Mouse (Mus musculus) lung, embryonic 14.5 days (tissue): ENCODE measurements around the gene Tmem183a. TPM values are rescaled to one million over a fixed set of nuclear protein-coding genes. Genes with fewer than 3 reads are reported as not detected.

Experiments used
- ATAC-seq: fragments of 200-750 bp; cut with Nextera tagmentation; 2 replicates; pipeline ENCODE4 v1.8.0; 2017; ENCODE audit warnings: mild to moderate bottlenecking, moderate TSS enrichment, moderate library complexity; ENCODE audit not compliant: insufficient read depth
- DNase-seq: peaks from one replicate; pipeline ENCODE4 v3.0.0-alpha.2; 2015
- H3K27ac ChIP-seq: fragments of 300-500 bp; sonication (generic); 2 replicates; pipeline ENCODE4 v1.5.1; 2014; ENCODE audit warnings: low read depth, mild to moderate bottlenecking, moderate library complexity
- H3K27me3 ChIP-seq: fragments of 300-500 bp; sonication (generic); 2 replicates; pipeline ENCODE4 v1.6.1; 2014; ENCODE audit warnings: low read length, control low read depth; ENCODE audit not compliant: insufficient read depth
- H3K36me3 ChIP-seq: fragments of 300-500 bp; sonication (generic); 2 replicates; pipeline ENCODE4 v1.6.1; 2014; ENCODE audit warnings: control low read depth; ENCODE audit not compliant: insufficient read depth
- H3K4me1 ChIP-seq: fragments of 300-500 bp; sonication (generic); 2 replicates; pipeline ENCODE4 v1.6.1; 2014; ENCODE audit warnings: antibody characterized with exemption, control low read depth; ENCODE audit not compliant: insufficient read depth
- H3K4me2 ChIP-seq: fragments of 300-500 bp; sonication (generic); 2 replicates; pipeline ENCODE4 v1.6.1; 2014; ENCODE audit warnings: mild to moderate bottlenecking
- H3K4me3 ChIP-seq: fragments of 300-500 bp; sonication (generic); 2 replicates; pipeline ENCODE4 v1.5.1; 2014; ENCODE audit warnings: low read depth, low read length
- H3K9ac ChIP-seq: fragments of 300-500 bp; sonication (generic); 2 replicates; pipeline ENCODE4 v1.6.1; 2014
- H3K9me3 ChIP-seq: fragments of 300-500 bp; sonication (generic); 2 replicates; pipeline ENCODE4 v1.6.1; 2016; ENCODE audit warnings: low read depth, low read length, control low read depth
- CTCF ChIP-seq: IDR thresholded peaks from 2 replicates; pipeline ENCODE4 v1.5.1; 2016; ENCODE audit warnings: antibody characterized with exemption, low read depth
- WGBS: fragments of 180-500 bp; shearing (Covaris S2); extraction: QIAGEN DNeasy Blood & Tissue Kit; methylation state at CpG from one replicate; pipeline ENCODE4 v1.1.7; 2014; 5-methylcytosine and 5-hydroxymethylcytosine counted together
- polyA plus RNA-seq: library from polyadenylated mRNA; unstranded; fragments of >200 nt; fragmentation: Nextera tagmentation; extraction: Ambion mirVana; gene quantifications from 2 replicates; pipeline ENCODE4 v1.2.1, GENCODE M21; 2014

Gene Tmem183a
- polyA plus RNA-seq, 1 experiment from 2014 or later = 106 TPM

DNA sequence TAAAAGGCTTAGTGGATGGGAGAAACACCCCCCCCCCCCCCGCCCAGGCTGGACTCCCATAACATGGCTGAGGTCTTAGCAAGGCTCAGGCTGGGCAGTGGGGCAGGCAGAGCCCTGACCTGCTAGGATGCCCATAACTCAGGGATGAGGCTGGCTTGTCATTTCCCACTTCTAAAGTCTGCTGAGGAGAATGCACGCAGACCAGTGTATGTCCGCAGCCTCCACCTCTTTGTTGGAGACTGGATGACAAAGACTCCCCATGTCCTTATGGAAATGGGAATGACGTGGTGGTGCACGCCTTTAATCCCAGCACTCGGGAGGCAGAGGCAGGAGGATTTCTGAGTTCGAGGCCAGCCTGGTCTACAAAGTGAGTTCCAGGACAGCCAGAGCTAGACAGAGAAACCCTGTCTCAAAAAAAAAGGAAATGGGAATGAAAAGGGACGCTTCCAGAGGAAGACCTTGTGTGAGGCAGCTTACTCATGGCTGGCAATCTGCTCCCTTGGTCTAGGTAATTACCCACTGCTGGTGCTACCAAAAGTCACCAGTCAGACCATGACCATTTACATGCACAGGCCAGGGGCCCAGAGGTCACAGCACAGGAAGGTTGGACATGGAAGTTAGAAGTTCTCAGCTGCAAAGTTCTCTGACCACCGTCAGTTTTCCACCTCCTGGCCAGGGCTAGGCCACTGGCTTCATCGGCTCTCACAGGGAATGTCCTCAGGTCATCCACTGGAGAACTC is 28.2 kb downstream of the Tmem183a start:
- no peaks in the 10 kb centered on the region for H3K27me3 ChIP-seq
- H3K4me2 ChIP-seq = no peak overlapping the region
- no peaks in the 10 kb centered on the region for H3K9me3 ChIP-seq
- H3K4me3 ChIP-seq = no peak overlapping the region
- ATAC-seq (no peak), DNase-seq (no peak)
- no peaks in the 10 kb centered on the region for H3K4me1 ChIP-seq
- no peak overlapping the region for H3K9ac ChIP-seq
- no peak overlapping the region for H3K27ac ChIP-seq
- TF ChIP-seq CTCF = no peak
- H3K36me3 ChIP-seq = no peaks in the 10 kb centered on the region
- 79% methylated on average over 10 of the region's 10 CpGs for WGBS

DNA sequence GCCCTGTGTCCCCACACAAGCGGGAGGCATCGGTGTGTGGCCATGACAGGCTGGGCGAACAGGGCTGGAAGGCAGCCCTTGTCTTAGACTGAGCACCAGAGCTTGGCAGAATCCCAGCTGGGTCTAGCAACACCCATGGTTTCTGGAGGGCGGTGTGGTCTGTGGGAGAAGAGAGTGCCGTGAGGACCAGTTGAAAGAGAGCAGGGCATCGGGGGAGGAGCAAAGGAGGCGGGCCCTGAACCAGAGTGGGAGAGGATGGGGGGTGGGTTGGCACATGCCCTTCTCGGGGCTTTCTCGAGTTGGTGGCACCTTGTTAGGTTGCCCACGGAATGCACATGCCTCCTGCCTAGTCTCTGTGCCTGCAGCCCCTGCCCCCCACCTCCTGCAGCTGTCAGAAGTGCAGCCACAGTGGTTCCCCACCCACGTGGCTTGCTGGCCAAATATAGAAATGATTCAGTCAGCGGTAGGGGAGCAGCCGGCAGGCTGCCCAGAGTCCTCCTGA is 29.0 kb downstream of the Tmem183a start, which contains the start of gene Ppfia4:
Gene Ppfia4, minus strand, starts transcription at position 159 of the 502 bp plus-strand sequence.
- Histone ChIP-seq H3K9ac (no peak within 1 kb of the TSS), H3K27ac (no peak within 1 kb of the TSS; the same call in 1 of the 2 replicates), H3K4me3 (no peak within 1 kb of the TSS), H3K4me1 (no peaks in the 10 kb centered on the region), H3K9me3 (no peaks in the 10 kb centered on the region), H3K36me3 (no peaks in the 10 kb centered on the region), H3K27me3 (no peaks in the 10 kb centered on the region), H3K4me2 (peak within 1 kb of the TSS; percentile 32; the same call in 1 of the 2 replicates)
- TF ChIP-seq CTCF = no peak
- peak; percentile 81 for ATAC-seq
- DNase-seq = peak; percentile 73
- WGBS = 39% methylated on average over 13 of the region's 13 CpGs

DNA sequence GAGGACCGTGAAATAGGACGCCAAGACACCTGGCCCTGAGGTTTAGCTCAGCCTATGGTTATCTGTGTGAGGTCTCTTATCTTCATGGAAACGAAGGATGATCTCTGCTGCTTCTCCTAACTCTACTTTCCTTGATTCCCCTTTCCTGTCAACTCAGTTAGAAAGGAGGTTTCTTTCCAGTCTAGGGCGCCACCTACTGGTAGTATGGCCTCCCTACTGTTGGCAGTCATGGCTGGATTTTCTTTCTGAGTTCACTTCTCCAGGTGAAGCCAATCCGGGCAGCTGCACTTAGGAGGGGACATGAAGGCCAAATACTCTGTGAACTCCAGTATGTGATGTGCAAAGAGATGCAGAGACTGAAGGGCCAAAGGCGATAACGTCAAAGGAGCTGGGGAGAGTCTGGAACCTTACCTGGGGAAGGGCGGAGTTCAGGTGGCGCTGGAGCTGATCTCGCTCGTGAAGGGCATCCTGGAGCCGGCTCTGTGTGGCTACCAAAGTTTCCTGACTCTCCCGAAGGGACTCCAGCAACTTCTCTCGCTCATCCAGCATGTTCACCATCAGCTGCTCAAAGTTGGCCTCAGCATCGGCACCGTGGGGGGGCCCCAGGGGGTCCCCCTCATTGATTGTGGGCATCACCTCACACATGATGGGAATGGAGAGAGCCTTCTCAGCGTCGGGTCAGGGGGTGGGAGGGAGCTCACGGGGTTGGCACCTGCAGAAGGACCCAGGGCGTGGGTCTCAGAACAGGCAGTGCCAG is 29.7 kb downstream of the Tmem183a start:
- Histone ChIP-seq H3K36me3 (no peaks in the 10 kb centered on the region), H3K9me3 (no peaks in the 10 kb centered on the region), H3K4me2 (peak overlapping the region; percentile 32; the same call in 1 of the 2 replicates), H3K9ac (no peak overlapping the region), H3K4me1 (no peaks in the 10 kb centered on the region), H3K4me3 (no peak overlapping the region), H3K27ac (no peak overlapping the region; the same call in 1 of the 2 replicates), H3K27me3 (no peaks in the 10 kb centered on the region)
- ATAC-seq (peak; percentile 28; the same call in 1 of the 2 replicates), DNase-seq (peak; percentile 94)
- WGBS = 43% methylated on average over 20 of the region's 20 CpGs
- TF ChIP-seq CTCF = peak; percentile 97

DNA sequence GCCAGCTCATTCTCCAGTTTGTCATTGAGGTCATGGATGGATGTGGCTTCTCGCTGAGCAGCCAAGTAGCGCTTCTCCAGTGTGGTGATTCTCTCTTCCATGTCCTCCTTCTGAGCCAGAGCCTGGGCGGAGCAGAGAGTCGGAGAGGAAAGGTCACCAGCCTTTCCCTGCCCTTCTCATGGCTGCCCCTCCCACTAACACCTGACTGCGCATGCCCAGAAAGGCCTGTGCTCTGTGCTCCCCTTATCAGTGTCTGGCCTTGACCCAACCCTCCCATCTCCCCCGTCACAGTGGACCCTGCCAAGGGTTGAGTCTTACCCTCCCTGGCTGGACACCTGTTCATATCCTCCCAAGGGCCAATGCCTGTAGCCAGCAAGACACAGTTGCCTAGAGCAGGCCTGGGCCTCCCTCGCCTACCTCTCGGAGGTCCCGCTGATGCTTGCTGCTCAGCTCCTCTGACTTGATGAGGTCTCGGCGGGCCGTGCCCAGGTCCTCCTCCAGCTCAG is 34.9 kb downstream of the Tmem183a start:
- Histone ChIP-seq H3K27ac (no peak overlapping the region), H3K36me3 (no peaks in the 10 kb centered on the region), H3K9me3 (no peaks in the 10 kb centered on the region), H3K9ac (no peak overlapping the region), H3K4me3 (no peak overlapping the region), H3K27me3 (no peaks in the 10 kb centered on the region), H3K4me2 (no peak overlapping the region), H3K4me1 (no peaks in the 10 kb centered on the region)
- DNase-seq (no peak), ATAC-seq (no peak)
- 86% methylated on average over 12 of the region's 12 CpGs for WGBS
- TF ChIP-seq CTCF = no peak

DNA sequence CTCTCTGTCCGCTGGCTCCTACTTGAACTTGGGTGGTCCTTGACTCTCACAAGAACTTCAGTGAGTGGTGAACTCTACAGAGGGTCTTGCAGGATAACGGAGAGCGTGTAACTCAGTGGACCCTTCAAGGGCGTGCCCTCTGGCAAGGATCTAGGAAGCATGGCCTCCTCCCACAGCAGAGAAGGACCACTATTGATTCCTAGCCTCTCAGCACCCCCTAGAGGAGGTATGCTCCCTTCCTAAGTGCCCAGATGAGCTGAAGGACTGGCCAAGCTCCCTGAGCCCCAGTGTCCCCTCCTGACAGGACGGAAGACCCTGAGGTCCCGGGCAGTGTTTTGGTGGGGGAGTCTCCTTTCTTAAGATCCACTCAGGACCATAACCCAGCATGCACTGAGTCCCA is 39.2 kb downstream of the Tmem183a start:
- Histone ChIP-seq H3K27me3 (no peaks in the 10 kb centered on the region), H3K4me1 (no peaks in the 10 kb centered on the region), H3K36me3 (no peaks in the 10 kb centered on the region), H3K4me3 (no peak overlapping the region), H3K27ac (no peak overlapping the region), H3K4me2 (no peak overlapping the region), H3K9ac (no peak overlapping the region), H3K9me3 (no peaks in the 10 kb centered on the region)
- TF ChIP-seq CTCF = peak; percentile 60
- peak; percentile 42 for DNase-seq
- WGBS = 80% methylated on average over 6 of the region's 6 CpGs
- no peak for ATAC-seq

DNA sequence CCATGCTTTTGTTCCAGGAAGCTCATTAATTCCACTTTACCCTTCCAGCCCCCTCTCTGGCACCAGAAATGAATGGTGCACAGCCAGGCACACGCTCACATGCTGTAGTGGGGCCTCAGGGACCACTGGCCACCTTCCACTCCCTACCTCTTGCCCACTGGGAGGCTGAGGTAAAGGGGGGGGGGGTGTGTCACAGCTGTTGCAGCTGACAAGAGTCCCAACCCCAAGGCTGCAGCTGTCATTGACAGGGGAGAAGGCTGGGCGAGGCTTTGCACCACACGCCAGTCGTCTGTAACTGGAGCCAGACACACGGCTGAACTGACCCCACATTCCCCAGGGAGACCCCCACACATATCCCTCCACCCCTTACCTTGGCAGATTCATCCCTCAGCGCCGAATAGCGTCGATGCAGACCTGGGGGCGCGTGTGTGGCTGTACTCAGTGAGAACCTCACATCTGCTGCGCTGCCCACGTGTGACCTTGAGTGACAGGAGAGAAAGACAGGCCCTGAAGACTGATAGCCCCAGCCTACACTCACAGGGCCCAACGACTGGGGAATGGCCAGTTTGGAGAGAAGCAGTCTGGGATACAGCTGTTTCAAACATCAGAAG is 41.0 kb downstream of the Tmem183a start:
- no peak overlapping the region for H3K27ac ChIP-seq
- no peaks in the 10 kb centered on the region for H3K4me1 ChIP-seq
- ATAC-seq (no peak), DNase-seq (no peak)
- H3K4me2 ChIP-seq = no peak overlapping the region
- no peak overlapping the region for H3K9ac ChIP-seq
- no peaks in the 10 kb centered on the region for H3K36me3 ChIP-seq
- 39% methylated on average over 14 of the region's 14 CpGs for WGBS
- H3K4me3 ChIP-seq = no peak overlapping the region
- TF ChIP-seq CTCF = no peak
- no peaks in the 10 kb centered on the region for H3K9me3 ChIP-seq
- no peaks in the 10 kb centered on the region for H3K27me3 ChIP-seq

DNA sequence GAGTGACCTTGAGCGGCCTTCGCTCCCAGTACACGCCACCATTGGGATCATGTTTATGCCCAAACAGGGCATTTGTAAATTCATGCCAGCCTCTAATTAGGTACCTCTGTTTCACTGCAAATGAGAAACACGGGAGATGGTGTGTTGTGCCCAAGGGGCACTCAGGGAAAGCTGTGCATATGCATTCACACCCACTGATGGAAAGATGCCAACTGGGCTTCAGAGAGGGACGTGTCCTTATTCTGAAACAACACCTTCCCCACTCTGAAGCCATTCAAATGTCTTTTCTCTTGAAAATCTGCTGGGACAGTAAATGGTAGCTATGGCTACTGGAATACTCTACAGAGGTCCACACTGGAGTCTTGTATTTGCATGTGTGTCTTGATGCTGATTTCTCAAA is 43.5 kb downstream of the Tmem183a start:
- 74% methylated on average over 5 of the region's 5 CpGs for WGBS
- ATAC-seq (no peak), DNase-seq (no peak)
- Histone ChIP-seq H3K9ac (no peak overlapping the region), H3K9me3 (no peaks in the 10 kb centered on the region), H3K4me2 (no peak overlapping the region), H3K36me3 (no peaks in the 10 kb centered on the region), H3K27me3 (no peaks in the 10 kb centered on the region), H3K4me1 (no peaks in the 10 kb centered on the region), H3K4me3 (no peak overlapping the region), H3K27ac (no peak overlapping the region)
- TF ChIP-seq CTCF = no peak
